ENCODE assay signal across 9 mouse cellular contexts in genomic region chr10:13358679-13359078, GRCm38 (mm10).
A peak's percentile ranks its signal among the peaks of the same experiment; 100 is the strongest.
DNase-seq lines count a peak whose midpoint lies in the region; ATAC-seq and TF ChIP-seq lines count a peak whose summit lies in the region.
"Had no signal": no experiment of that assay in that cellular context is flagged by ENCODE, and none has a peak within 500 bp of the region (broad histone marks: within the 10 kb centered on the region; RNA-seq: fewer than 3 reads in every experiment).

No protein-coding gene starts in this region.

- DNase-seq in testis, postnatal 14 days (ENCODE audit: low spot score): peak; percentile 48
- no peak for DNase-seq in testis, postnatal 10 days (ENCODE audit: low spot score)
- no peak for DNase-seq in gastrocnemius, adult 8-10 months (ENCODE audit: low spot score in 2 of 2)
- no peak for DNase-seq in yolk sac, embryonic 10.5 days (ENCODE audit: low spot score)
- DNase-seq: right cerebral cortex, postnatal 14 days had no signal

- WGBS in intestine, embryonic 15.5 days: 25% methylated on average over 3 of the region's 3 CpGs
- 13% methylated on average over 3 of the region's 3 CpGs for WGBS in intestine, postnatal 0 days
- WGBS in heart, embryonic 16.5 days: 6% methylated on average over 3 of the region's 3 CpGs

- no peak overlapping the region for H3K4me2 ChIP-seq in intestine, embryonic 15.5 days (replicated peaks)
- H3K4me2 ChIP-seq in intestine, postnatal 0 days (replicated peaks; ENCODE audit: low read depth): no peak overlapping the region
- peak overlapping the region; percentile 9; the same call in 1 of the 2 replicates for H3K4me2 ChIP-seq in heart, embryonic 16.5 days (ENCODE audit: low read depth, low read length)

- peak; percentile 53 for ATAC-seq in intestine, embryonic 15.5 days
- ATAC-seq in intestine, postnatal 0 days: no peak
- ATAC-seq in heart, embryonic 16.5 days (replicated peaks; ENCODE audit: extremely low read depth, insufficient read depth, low FRiP score): peak; percentile 80

- H3K9me3 ChIP-seq in intestine, embryonic 15.5 days: no peaks in the 10 kb centered on the region
- no peaks in the 10 kb centered on the region for H3K9me3 ChIP-seq in intestine, postnatal 0 days (ENCODE audit: control insufficient read depth)
- no peaks in the 10 kb centered on the region for H3K9me3 ChIP-seq in heart, embryonic 16.5 days (replicated peaks; ENCODE audit: control insufficient read depth, low read length)
- H3K9me3 ChIP-seq: forebrain, embryonic 10.5 days had no signal

- H3K9ac ChIP-seq in intestine, embryonic 15.5 days: no peak overlapping the region
- H3K9ac ChIP-seq in intestine, postnatal 0 days (ENCODE audit: low read depth, low read length): no peak overlapping the region
- no peak overlapping the region for H3K9ac ChIP-seq in heart, embryonic 16.5 days (ENCODE audit: low read length)

- no peaks in the 10 kb centered on the region for H3K27me3 ChIP-seq in intestine, embryonic 15.5 days (replicated peaks)
- H3K27me3 ChIP-seq in intestine, postnatal 0 days (replicated peaks; ENCODE audit: control insufficient read depth, insufficient read depth, low read length): no peaks in the 10 kb centered on the region
- no peaks in the 10 kb centered on the region for H3K27me3 ChIP-seq in heart, embryonic 16.5 days (ENCODE audit: control insufficient read depth, insufficient read depth, low read length)

- TF ChIP-seq CTCF in intestine, postnatal 0 days (IDR thresholded peaks at IDR 0.05; ENCODE audit: low read depth): no peak

- no peaks in the 10 kb centered on the region for H3K36me3 ChIP-seq in intestine, embryonic 15.5 days
- no peaks in the 10 kb centered on the region for H3K36me3 ChIP-seq in intestine, postnatal 0 days (ENCODE audit: control insufficient read depth, insufficient read depth)
- H3K36me3 ChIP-seq in heart, embryonic 16.5 days (ENCODE audit: control insufficient read depth, insufficient read depth): no peaks in the 10 kb centered on the region
- H3K36me3 ChIP-seq: forebrain, embryonic 10.5 days had no signal

- H3K27ac ChIP-seq in intestine, embryonic 15.5 days: no peak overlapping the region
- H3K27ac ChIP-seq in intestine, postnatal 0 days (ENCODE audit: low read depth, low read length): no peak overlapping the region
- peak overlapping the region; percentile 75 for H3K27ac ChIP-seq in heart, embryonic 16.5 days (ENCODE audit: low read length)
- H3K27ac ChIP-seq: forebrain, embryonic 10.5 days had no signal

- H3K4me3 ChIP-seq in intestine, embryonic 15.5 days (replicated peaks): no peak overlapping the region
- no peak overlapping the region for H3K4me3 ChIP-seq in intestine, postnatal 0 days (ENCODE audit: low read depth, low read length)
- H3K4me3 ChIP-seq in heart, embryonic 16.5 days (ENCODE audit: low read length): no peak overlapping the region
- H3K4me3 ChIP-seq: forebrain, embryonic 10.5 days had no signal

- no peaks in the 10 kb centered on the region for H3K4me1 ChIP-seq in intestine, embryonic 15.5 days (replicated peaks)
- no peaks in the 10 kb centered on the region for H3K4me1 ChIP-seq in intestine, postnatal 0 days (replicated peaks; ENCODE audit: control insufficient read depth, insufficient read depth, low read length)
- peaks cover 12% of the 10 kb centered on the region for H3K4me1 ChIP-seq in heart, embryonic 16.5 days (ENCODE audit: control insufficient read depth, insufficient read depth, low read length)
- H3K4me1 ChIP-seq: forebrain, embryonic 10.5 days had no signal
